In genomic region chr7:19164978-19165377, GRCm38 (mm10) we compare ENCODE assay signal across 8 mouse cellular contexts. TPM values are rescaled to one million over a fixed set of nuclear protein-coding genes. Genes with fewer than 3 reads are reported as not detected.
DNase-seq lines count a peak whose midpoint lies in the region; ATAC-seq and TF ChIP-seq lines count a peak whose summit lies in the region.

No protein-coding gene starts in this region.

- H3K36me3 ChIP-seq in heart, embryonic 10.5 days = peaks cover 2% of the 10 kb centered on the region; the same call in 1 of the 2 replicates
- peaks cover 21% of the 10 kb centered on the region for H3K36me3 ChIP-seq in G1E (replicated peaks)
- H3K36me3 ChIP-seq in hindbrain, embryonic 10.5 days = no peaks in the 10 kb centered on the region

- H3K4me3 ChIP-seq in heart, embryonic 10.5 days = peak overlapping the region; percentile 40
- peak overlapping the region; percentile 61; the same call in 1 of the 2 replicates for H3K4me3 ChIP-seq in G1E (ENCODE audit: low read depth, low read length)
- peak overlapping the region; percentile 31 for H3K4me3 ChIP-seq in hindbrain, embryonic 10.5 days

- ATAC-seq in G1E (ENCODE audit: extremely low read depth, insufficient number of reproducible peaks, low FRiP score, poor library complexity, severe bottlenecking) = no peak
- ATAC-seq in megakaryocyte, adult 5-6 weeks (ENCODE audit: poor library complexity, severe bottlenecking) = peak; percentile 26; the same call in 1 of the 2 replicates

- DNase-seq in heart, embryonic 10.5 days (ENCODE audit: low spot score) = no peak
- no peak for DNase-seq in heart, adult 11 months
- no peak for DNase-seq in G1E (ENCODE audit: low spot score)
- DNase-seq in hindbrain, embryonic 10.5 days (ENCODE audit: low spot score) = no peak
- DNase-seq in adrenal gland, adult 8-10 months = no peak
- DNase-seq in cerebellum, adult 9-10 months = no peak
- DNase-seq in left cerebral cortex, postnatal 36 days (ENCODE audit: low spot score in 2 of 2) = no peak

- peaks cover 51% of the 10 kb centered on the region for H3K4me1 ChIP-seq in heart, embryonic 10.5 days
- H3K4me1 ChIP-seq in G1E (ENCODE audit: insufficient read depth, low read depth, low read length) = peaks cover 51% of the 10 kb centered on the region
- peaks cover 42% of the 10 kb centered on the region for H3K4me1 ChIP-seq in hindbrain, embryonic 10.5 days (replicated peaks)

- intact Hi-C loops in left cerebral cortex, postnatal 36 days (cut with DNase I) = no loop called here

- no peaks in the 10 kb centered on the region for H3K9me3 ChIP-seq in heart, embryonic 10.5 days
- H3K9me3 ChIP-seq in G1E (replicated peaks) = no peaks in the 10 kb centered on the region
- H3K9me3 ChIP-seq in hindbrain, embryonic 10.5 days = peaks cover 3% of the 10 kb centered on the region; the same call in 1 of the 2 replicates

- no peak for TF ChIP-seq CTCF in G1E (IDR thresholded peaks at IDR 0.05; ENCODE audit: low read depth, low read length)

- H3K27me3 ChIP-seq in heart, embryonic 10.5 days (ENCODE audit: insufficient read depth, poor library complexity, severe bottlenecking) = peaks cover 38% of the 10 kb centered on the region
- peaks cover 47% of the 10 kb centered on the region for H3K27me3 ChIP-seq in G1E (ENCODE audit: insufficient read depth, low read length)
- peaks cover 65% of the 10 kb centered on the region for H3K27me3 ChIP-seq in hindbrain, embryonic 10.5 days (ENCODE audit: insufficient read depth, poor library complexity, severe bottlenecking)

- under 1% methylated on average over 13 of the region's 13 CpGs for WGBS in heart, embryonic 10.5 days
- 4% methylated on average over 13 of the region's 13 CpGs for WGBS in hindbrain, embryonic 10.5 days

- peak overlapping the region; percentile 78; the same call in 1 of the 2 replicates for H3K27ac ChIP-seq in heart, embryonic 10.5 days
- no peak overlapping the region for H3K27ac ChIP-seq in hindbrain, embryonic 10.5 days

RNA-seq across cellular contexts. Expression of gene Gipr, which starts 0.9 kb away (rescaled TPM):
- polyA plus RNA-seq in heart, embryonic 10.5 days (2016; fragmentation: Nextera tagmentation; extraction: Ambion mirVana) = 9.7 and 12.8 TPM in 2 replicates
- 7.0 and 10.7 TPM in 2 replicates for total RNA-seq in G1E (2014; fragmentation: Nextera tagmentation)
- 6.5 and 6.8 TPM in 2 replicates for total RNA-seq in G1E (2017)
- polyA plus RNA-seq in G1E (2012) = 7.1 and 7.7 TPM in 2 replicates
- polyA plus RNA-seq in hindbrain, embryonic 10.5 days (2016; fragmentation: Nextera tagmentation; extraction: Ambion mirVana) = 0.95 and 1.3 TPM in 2 replicates
- not detected in 2 replicates for total RNA-seq in megakaryocyte, adult 5-6 weeks (2015)
- total RNA-seq in megakaryocyte, adult 5-6 weeks (2017) = not detected in 2 replicates
- total RNA-seq in adrenal gland, adult 8-10 months (2022) = 1 to 10 TPM in 1 of 4 experiments, under 1 TPM in 3; 0.17 to 1.5 (median 0.64) TPM
- total RNA-seq in left cerebral cortex, postnatal 36 days (2021) = 1 to 10 TPM in 1 of 2 experiments, under 1 TPM in 1; 0.89 to 2.6 TPM

RNA-seq across cellular contexts. Expression of gene Eml2, which starts 11.2 kb away (rescaled TPM):
- 12.2 and 14.2 TPM in 2 replicates for polyA plus RNA-seq in heart, embryonic 10.5 days (2016; fragmentation: Nextera tagmentation; extraction: Ambion mirVana)
- total RNA-seq in G1E (2014; fragmentation: Nextera tagmentation) = 13.6 and 19.0 TPM in 2 replicates
- 14.3 and 15.1 TPM in 2 replicates for total RNA-seq in G1E (2017)
- polyA plus RNA-seq in G1E (2012) = 25.4 and 27.2 TPM in 2 replicates
- 2.8 and 4.9 TPM in 2 replicates for polyA plus RNA-seq in hindbrain, embryonic 10.5 days (2016; fragmentation: Nextera tagmentation; extraction: Ambion mirVana)
- 5.2 and 9.1 TPM in 2 replicates for total RNA-seq in megakaryocyte, adult 5-6 weeks (2015)
- 8.7 and 13.4 TPM in 2 replicates for total RNA-seq in megakaryocyte, adult 5-6 weeks (2017)
- 10 to 100 TPM; 56.2 to 79.2 (median 69.6) TPM for total RNA-seq in adrenal gland, adult 8-10 months (2022)
- 100 to 1,000 TPM; 124 to 156 TPM for total RNA-seq in left cerebral cortex, postnatal 36 days (2021)

RNA-seq across cellular contexts. Expression of gene Snrpd2, which starts 15.5 kb away (rescaled TPM):
- polyA plus RNA-seq in heart, embryonic 10.5 days (2016; fragmentation: Nextera tagmentation; extraction: Ambion mirVana) = 132 and 142 TPM in 2 replicates
- total RNA-seq in G1E (2014; fragmentation: Nextera tagmentation) (19.5 and 25.5 TPM in 2 replicates), G1E (2017) (75.1 and 92.3 TPM in 2 replicates)
- 73.1 and 75.0 TPM in 2 replicates for polyA plus RNA-seq in G1E (2012)
- polyA plus RNA-seq in hindbrain, embryonic 10.5 days (2016; fragmentation: Nextera tagmentation; extraction: Ambion mirVana) = 184 TPM in 2 replicates
- total RNA-seq in megakaryocyte, adult 5-6 weeks (2015) = 44.2 and 53.7 TPM in 2 replicates
- 28.3 and 32.4 TPM in 2 replicates for total RNA-seq in megakaryocyte, adult 5-6 weeks (2017)
- 10 to 100 TPM; 86.1 to 97.7 (median 92.4) TPM for total RNA-seq in adrenal gland, adult 8-10 months (2022)
- total RNA-seq in left cerebral cortex, postnatal 36 days (2021) = 10 to 100 TPM; 70.3 to 76.0 TPM

RNA-seq across cellular contexts. Expression of gene Qpctl, which starts 15.9 kb away (rescaled TPM):
- polyA plus RNA-seq in heart, embryonic 10.5 days (2016; fragmentation: Nextera tagmentation; extraction: Ambion mirVana) = 10.8 and 12.1 TPM in 2 replicates
- 5.1 and 5.9 TPM in 2 replicates for total RNA-seq in G1E (2014; fragmentation: Nextera tagmentation)
- 2.6 and 3.0 TPM in 2 replicates for total RNA-seq in G1E (2017)
- 6.2 and 6.7 TPM in 2 replicates for polyA plus RNA-seq in G1E (2012)
- polyA plus RNA-seq in hindbrain, embryonic 10.5 days (2016; fragmentation: Nextera tagmentation; extraction: Ambion mirVana) = 16.7 and 22.1 TPM in 2 replicates
- total RNA-seq in megakaryocyte, adult 5-6 weeks (2015) = 6.6 and 7.9 TPM in 2 replicates
- 3.5 and 4.5 TPM in 2 replicates for total RNA-seq in megakaryocyte, adult 5-6 weeks (2017)
- total RNA-seq in adrenal gland, adult 8-10 months (2022) = 10 to 100 TPM; 18.0 to 24.0 (median 23.9) TPM
- total RNA-seq in left cerebral cortex, postnatal 36 days (2021) = 10 to 100 TPM; 14.6 to 17.3 TPM

RNA-seq across cellular contexts. Expression of gene Fbxo46, which starts 45.3 kb away (rescaled TPM):
- polyA plus RNA-seq in heart, embryonic 10.5 days (2016; fragmentation: Nextera tagmentation; extraction: Ambion mirVana) = 12.2 and 13.1 TPM in 2 replicates
- total RNA-seq in G1E (2014; fragmentation: Nextera tagmentation) (3.3 and 6.7 TPM in 2 replicates), G1E (2017) (6.2 and 7.2 TPM in 2 replicates)
- 27.3 and 27.8 TPM in 2 replicates for polyA plus RNA-seq in G1E (2012)
- 17.1 and 19.4 TPM in 2 replicates for polyA plus RNA-seq in hindbrain, embryonic 10.5 days (2016; fragmentation: Nextera tagmentation; extraction: Ambion mirVana)
- total RNA-seq in megakaryocyte, adult 5-6 weeks (2015) = 1.5 and 1.9 TPM in 2 replicates
- 6.5 and 6.9 TPM in 2 replicates for total RNA-seq in megakaryocyte, adult 5-6 weeks (2017)
- total RNA-seq in adrenal gland, adult 8-10 months (2022) = 10 to 100 TPM; 13.6 to 17.6 (median 16.1) TPM
- total RNA-seq in left cerebral cortex, postnatal 36 days (2021) = 10 to 100 TPM; 14.0 to 14.3 TPM
